Mouse (Mus musculus) erythroblast, adult 5-6 weeks (primary cell): ENCODE data around the gene Dus4l. TPM values are rescaled to one million over a fixed set of nuclear protein-coding genes. Genes with fewer than 3 reads are reported as not detected.

Source experiments
- ATAC-seq: replicated peaks from 2 replicates; pipeline ENCODE4 v1.8.0; 2016; ENCODE audit warnings: moderate number of reproducible peaks, mild to moderate bottlenecking, moderate TSS enrichment, inconsistent platforms; ENCODE audit not compliant: poor library complexity, low FRiP score, severe bottlenecking
- total RNA-seq, 2 experiments: library from RNA; stranded (forward) in 1 of 2; stranded (reverse) in 1 of 2; fragments of 150-400 nt in 1 of 2; fragments of 200-764, 138-1000 nt in 1 of 2; gene quantifications; 2 replicates each; pipeline versions ENCODE4 v1.2.3 to v1.2.4; 2015 to 2017; ENCODE audit warnings: low replicate concordance in 2 of 2

Dus4l gene
- total RNA-seq, 2 experiments from 2014 or later: 0.60 to 6.0 TPM

- no peak for ATAC-seq
Observed at GRCm38 (mm10) chr12:31603586-31603985, 51.0 kb downstream of the Dus4l start.

DNA sequence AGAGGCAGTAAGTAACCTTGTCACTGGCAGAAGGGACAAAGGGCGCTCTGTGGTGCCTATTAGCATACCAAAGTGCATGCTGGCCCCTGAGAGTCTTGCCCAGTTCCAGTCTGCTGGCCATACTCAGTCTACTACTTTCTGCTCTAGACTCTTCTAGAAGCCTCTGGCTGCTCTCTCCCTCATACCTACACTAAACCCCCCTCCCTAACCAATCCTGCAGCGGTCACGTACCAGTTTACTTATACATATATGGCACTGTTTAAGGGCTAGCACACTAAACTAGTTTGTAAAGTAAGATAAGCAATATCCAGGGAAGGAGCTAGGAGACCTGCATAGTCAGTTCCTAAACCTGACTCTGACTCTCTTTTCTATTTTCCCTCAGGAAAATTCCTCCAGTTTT lies 60.3 kb downstream of the Dus4l start:
- ATAC-seq: no peak

GRCm38 (mm10) chr12:31592011-31592410 lies 62.6 kb downstream of the Dus4l start:
- ATAC-seq: no peak

Other genes with a start within 250 kb of the Dus4l start
- 10.6 and 30.7 TPM in 2 replicates for gene Cbll1, start 155.2 kb downstream of the Dus4l start, total RNA-seq (2015; ENCODE audit: low replicate concordance)
- gene Cbll1, start 155.2 kb downstream of the Dus4l start, total RNA-seq (2017; ENCODE audit: low replicate concordance): 2.9 and 3.2 TPM in 2 replicates
- not detected in 2 replicates for gene Slc26a4, start 94.9 kb downstream of the Dus4l start, total RNA-seq (2015; ENCODE audit: low replicate concordance)
- gene Slc26a4, start 94.9 kb downstream of the Dus4l start, total RNA-seq (2017; ENCODE audit: low replicate concordance): not detected in 2 replicates
- gene Bcap29, start 20.2 kb downstream of the Dus4l start, total RNA-seq (2015; ENCODE audit: low replicate concordance): 13.2 and 25.0 TPM in 2 replicates
- 5.7 and 6.7 TPM in 2 replicates for gene Bcap29, start 20.2 kb downstream of the Dus4l start, total RNA-seq (2017; ENCODE audit: low replicate concordance)
- 6.1 and 17.8 TPM in 2 replicates for gene Cog5, start within 50 bp of the Dus4l start, total RNA-seq (2015; ENCODE audit: low replicate concordance)
- 17.7 and 19.9 TPM in 2 replicates for gene Cog5, start within 50 bp of the Dus4l start, total RNA-seq (2017; ENCODE audit: low replicate concordance)
- gene Gpr22, start 59.1 kb upstream of the Dus4l start, total RNA-seq (2015; ENCODE audit: low replicate concordance): not detected in 2 replicates
- gene Gpr22, start 59.1 kb upstream of the Dus4l start, total RNA-seq (2017; ENCODE audit: low replicate concordance): 0.26 TPM in 1 of 2 replicates, not detected in the other